Mouse (Mus musculus): ENCODE data around the gene Pwwp2a. TPM values are rescaled to one million over a fixed set of nuclear protein-coding genes. Genes with fewer than 3 reads are reported as not detected.

The Pwwp2a gene
- 17.3 and 19.1 TPM in 2 replicates for polyA plus RNA-seq (2015; fragmentation: Nextera tagmentation; extraction: Ambion mirVana)

GRCm38 (mm10) chr11:43681472-43682414 lies at the start of gene Pwwp2a:
Gene Pwwp2a (plus strand): TSS chr11:43681998.

GRCm38 (mm10) chr11:43747233-43748226 lies 65.7 kb downstream of the Pwwp2a start, which contains the start of gene Ttc1:
Gene Ttc1 (minus strand): TSS chr11:43748008.

Other genes with a start within 250 kb of the Pwwp2a start
- 32.1 and 33.7 TPM in 2 replicates for gene Slu7, start 248.3 kb upstream of the Pwwp2a start, polyA plus RNA-seq (2015; fragmentation: Nextera tagmentation; extraction: Ambion mirVana)
- 2.1 and 3.0 TPM in 2 replicates for gene C1qtnf2, start 207.7 kb upstream of the Pwwp2a start, polyA plus RNA-seq (2015; fragmentation: Nextera tagmentation; extraction: Ambion mirVana)
- 3.1 and 3.6 TPM in 2 replicates for gene Ccnjl, start 153.2 kb upstream of the Pwwp2a start, polyA plus RNA-seq (2015; fragmentation: Nextera tagmentation; extraction: Ambion mirVana)
- gene 4933415A04Rik, start 95.0 kb upstream of the Pwwp2a start, polyA plus RNA-seq (2015; fragmentation: Nextera tagmentation; extraction: Ambion mirVana), result 1.4 and 1.9 TPM in 2 replicates
- gene Fabp6, start 80.5 kb upstream of the Pwwp2a start, polyA plus RNA-seq (2015; fragmentation: Nextera tagmentation; extraction: Ambion mirVana), result not detected in 2 replicates
- 51.0 and 52.9 TPM in 2 replicates for gene Ttc1, start 66.0 kb downstream of the Pwwp2a start, polyA plus RNA-seq (2015; fragmentation: Nextera tagmentation; extraction: Ambion mirVana)
- 1.4 and 1.8 TPM in 2 replicates for gene Adra1b, start 219.2 kb downstream of the Pwwp2a start, polyA plus RNA-seq (2015; fragmentation: Nextera tagmentation; extraction: Ambion mirVana)

Measured in spleen, postnatal 0 days (tissue).